7 mouse cellular contexts compared by ENCODE assay signal in the genomic region with DNA sequence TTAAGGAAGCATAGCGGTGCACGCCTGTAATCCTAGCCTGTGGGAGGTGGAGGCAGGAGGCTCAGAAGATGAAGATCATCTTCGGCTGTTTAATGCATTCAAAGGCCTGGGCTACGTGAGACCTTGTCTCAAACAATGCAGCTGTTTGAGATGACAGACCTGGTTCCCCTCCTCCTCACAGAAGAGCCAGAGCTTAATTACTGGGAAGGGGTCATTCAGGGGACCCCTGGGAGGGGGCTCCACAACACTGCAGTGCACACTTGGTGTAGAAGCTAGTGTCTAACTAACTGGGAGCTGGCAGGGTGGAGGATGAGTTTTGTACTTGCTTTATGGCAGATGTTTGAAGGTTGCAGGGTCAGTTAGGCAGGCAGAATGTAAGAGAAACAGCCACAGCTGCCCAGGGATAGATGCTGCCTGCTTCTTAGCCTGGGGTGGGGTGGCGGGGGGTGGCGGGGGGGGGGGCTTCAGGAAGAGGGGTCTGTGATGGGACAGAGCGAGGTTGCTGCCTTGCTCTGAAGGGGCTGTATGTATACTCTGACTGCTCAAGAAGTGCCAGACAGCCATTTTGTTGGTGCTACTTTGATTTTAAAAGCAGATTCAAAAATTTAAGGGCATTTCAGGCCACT. TPM values are rescaled to one million over a fixed set of nuclear protein-coding genes. Genes with fewer than 3 reads are reported as not detected.
A peak's percentile ranks its signal among the peaks of the same experiment; 100 is the strongest.
DNase-seq lines count a peak whose midpoint lies in the region; ATAC-seq and TF ChIP-seq lines count a peak whose summit lies in the region.

No protein-coding gene starts in this region.

- CTCF ChIA-PET in Patski (lab: Charles Lee): interaction anchor here (0.8 to 1.3 kb wide), 2 partner anchors 13 to 112 kb away, joined by 3 to 4 read pairs; no protein-coding TSS in a partner anchor

- H3K27me3 ChIP-seq in Patski: no peaks in the 10 kb centered on the region
- H3K27me3 ChIP-seq in hindbrain, embryonic 11.5 days (ENCODE audit: control insufficient read depth, insufficient read depth, low read length): no peaks in the 10 kb centered on the region
- no peaks in the 10 kb centered on the region for H3K27me3 ChIP-seq in midbrain, embryonic 15.5 days (replicated peaks)
- H3K27me3 ChIP-seq in heart, embryonic 11.5 days (ENCODE audit: control insufficient read depth, insufficient read depth, low read length): no peaks in the 10 kb centered on the region

- in situ Hi-C loops in Patski (cut with MboI; ENCODE audit: low pct_unique_long_range_greater_than_20kb): loop anchor here (10.0 kb wide), 1 partner anchor 186 kb away; no protein-coding TSS in a partner anchor

- H3K36me3 ChIP-seq in hindbrain, embryonic 11.5 days (ENCODE audit: control insufficient read depth, insufficient read depth, low read length): no peaks in the 10 kb centered on the region
- 0 out of 2 replicates have a peak, but pooled peaks cover 6% of the 10 kb centered on the region for H3K36me3 ChIP-seq in midbrain, embryonic 15.5 days (replicated peaks)
- H3K36me3 ChIP-seq in heart, embryonic 11.5 days (ENCODE audit: control insufficient read depth, insufficient read depth, low read length): peaks cover 14% of the 10 kb centered on the region

- H3K4me2 ChIP-seq in hindbrain, embryonic 11.5 days (replicated peaks; ENCODE audit: low read depth, low read length): 0 out of 2 replicates have a peak overlapping the region, but pooled peaks have one; percentile 8
- H3K4me2 ChIP-seq in midbrain, embryonic 15.5 days: no peak overlapping the region
- no peak overlapping the region for H3K4me2 ChIP-seq in heart, embryonic 11.5 days

- 27% methylated on average over 7 of the region's 7 CpGs for WGBS in hindbrain, embryonic 11.5 days
- WGBS in midbrain, embryonic 15.5 days: 19% methylated on average over 7 of the region's 7 CpGs
- 66% methylated on average over 7 of the region's 7 CpGs for WGBS in heart, embryonic 11.5 days (ENCODE audit: insufficient replicate concordance)

- no peak for DNase-seq in Patski (ENCODE audit: low read depth, low spot score)
- DNase-seq in embryo, embryonic 10.5 days (ENCODE audit: low spot score): peak; percentile 55
- DNase-seq in hindbrain, embryonic 11.5 days (ENCODE audit: low spot score): peak; percentile 58
- no peak for DNase-seq in adrenal gland, adult 2 months
- no peak for DNase-seq in cerebellum, adult 8-10 months

- peak; percentile 5 for ATAC-seq in Patski
- ATAC-seq in hindbrain, embryonic 11.5 days (ENCODE audit: low FRiP score): peak; percentile 53
- ATAC-seq in midbrain, embryonic 15.5 days (replicated peaks): no peak
- no peak for ATAC-seq in heart, embryonic 11.5 days (replicated peaks; ENCODE audit: insufficient number of reproducible peaks, low FRiP score, low TSS enrichment)

- H3K9ac ChIP-seq in hindbrain, embryonic 11.5 days (ENCODE audit: low read depth, low read length): peak overlapping the region; percentile 44; the same call in 1 of the 2 replicates
- H3K9ac ChIP-seq in midbrain, embryonic 15.5 days: no peak overlapping the region
- H3K9ac ChIP-seq in heart, embryonic 11.5 days (ENCODE audit: low read depth, low read length): no peak overlapping the region

- no peaks in the 10 kb centered on the region for H3K9me3 ChIP-seq in hindbrain, embryonic 11.5 days (ENCODE audit: control insufficient read depth, low read length)
- H3K9me3 ChIP-seq in midbrain, embryonic 15.5 days: no peaks in the 10 kb centered on the region
- peaks cover 7% of the 10 kb centered on the region for H3K9me3 ChIP-seq in heart, embryonic 11.5 days (replicated peaks; ENCODE audit: control insufficient read depth, low read length)

- H3K27ac ChIP-seq in hindbrain, embryonic 11.5 days (ENCODE audit: low read depth, low read length): peak overlapping the region; percentile 97
- H3K27ac ChIP-seq in midbrain, embryonic 15.5 days: peak overlapping the region; percentile 71
- no peak overlapping the region for H3K27ac ChIP-seq in heart, embryonic 11.5 days (ENCODE audit: low read depth, low read length)

- POLR2A ChIA-PET in Patski (lab: Charles Lee): interaction anchor here (0.5 to 1.3 kb wide), 4 partner anchors 8 to 25 kb away, joined by 3 read pairs; no protein-coding TSS in a partner anchor

- no peak overlapping the region for H3K4me3 ChIP-seq in hindbrain, embryonic 11.5 days (ENCODE audit: low read depth, low read length)
- no peak overlapping the region for H3K4me3 ChIP-seq in midbrain, embryonic 15.5 days
- no peak overlapping the region for H3K4me3 ChIP-seq in heart, embryonic 11.5 days (ENCODE audit: low read depth, low read length)

- H3K4me1 ChIP-seq in hindbrain, embryonic 11.5 days (replicated peaks; ENCODE audit: control insufficient read depth, insufficient read depth, low read length): peaks cover 14% of the 10 kb centered on the region
- peaks cover 33% of the 10 kb centered on the region for H3K4me1 ChIP-seq in midbrain, embryonic 15.5 days
- no peaks in the 10 kb centered on the region; the same call in 1 of the 2 replicates for H3K4me1 ChIP-seq in heart, embryonic 11.5 days (ENCODE audit: control insufficient read depth, insufficient read depth, low read length)

- TF ChIP-seq CTCF in Patski (IDR thresholded peaks at IDR 0.05): no peak

RNA-seq across cellular contexts. Expression of gene Pepd, which starts 26.6 kb away (rescaled TPM):
- polyA plus RNA-seq in Patski (2021): 128 TPM
- polyA plus RNA-seq in hindbrain, embryonic 11.5 days (2014; fragmentation: Nextera tagmentation; extraction: Ambion mirVana): 57.8 and 66.0 TPM in 2 replicates
- 62.5 and 66.3 TPM in 2 replicates for polyA plus RNA-seq in midbrain, embryonic 15.5 days (2015; fragmentation: Nextera tagmentation; extraction: Ambion mirVana)
- total RNA-seq in adrenal gland, adult 2 months (2021): 100 to 1,000 TPM; 112 to 141 TPM
- 86.4 and 144 TPM in 2 replicates for polyA plus RNA-seq in adrenal gland, adult 2 months (2012; rRNA removed)
- polyA plus RNA-seq in heart, embryonic 11.5 days (2014; fragmentation: Nextera tagmentation; extraction: Ambion mirVana): 53.9 and 54.0 TPM in 2 replicates

Comparison
In these comparisons a context has a peak if more than half of its experiments do, and no peak if none do; other contexts are left out.
1. ATAC-seq: peak in Patski (single experiment) and hindbrain, embryonic 11.5 days (single experiment); none in midbrain, embryonic 15.5 days (single experiment) and heart, embryonic 11.5 days (single experiment).
2. DNase-seq: peak in embryo, embryonic 10.5 days (single experiment) and hindbrain, embryonic 11.5 days (single experiment); none in Patski (single experiment), adrenal gland, adult 2 months (single experiment) and cerebellum, adult 8-10 months (single experiment).